Mouse (Mus musculus) forebrain, embryonic 11.5 days (tissue): Measurements from ENCODE around the gene Cnnm3. TPM values are rescaled to one million over a fixed set of nuclear protein-coding genes. Genes with fewer than 3 reads are reported as not detected.

ENCODE experiments used
- ATAC-seq: fragments of 200-750 bp; cut with Nextera tagmentation; replicated peaks from 2 replicates; pipeline ENCODE4 v1.8.0; 2017; ENCODE audit warnings: moderate TSS enrichment; ENCODE audit not compliant: low FRiP score
- DNase-seq: peaks from one replicate; pipeline ENCODE4 v3.0.0-alpha.2; 2017; ENCODE audit warnings: low spot score
- H3K27ac ChIP-seq: fragments of 300-500 bp; sonication (generic); 2 replicates; pipeline ENCODE4 v1.5.1; 2014; ENCODE audit warnings: low read depth, low read length
- H3K27me3 ChIP-seq: fragments of 300-500 bp; sonication (generic); 2 replicates; pipeline ENCODE4 v1.6.1; 2014; ENCODE audit warnings: mild to moderate bottlenecking, low read length, mixed read lengths; ENCODE audit not compliant: control insufficient read depth, insufficient read depth
- H3K36me3 ChIP-seq: fragments of 300-500 bp; sonication (generic); 2 replicates; pipeline ENCODE4 v1.6.1; 2014; ENCODE audit warnings: mild to moderate bottlenecking, low read length, moderate library complexity, mixed read lengths; ENCODE audit not compliant: control insufficient read depth, insufficient read depth
- H3K4me1 ChIP-seq: fragments of 300-500 bp; sonication (generic); replicated peaks from 2 replicates; pipeline ENCODE4 v1.6.1; 2014; ENCODE audit warnings: low read length, mixed read lengths; ENCODE audit not compliant: control insufficient read depth, insufficient read depth
- H3K4me2 ChIP-seq: fragments of 300-500 bp; sonication (generic); 2 replicates; pipeline ENCODE4 v1.6.1; 2014; ENCODE audit warnings: low read depth, mild to moderate bottlenecking, low read length, moderate library complexity, mixed read lengths; ENCODE audit not compliant: severe bottlenecking
- H3K4me3 ChIP-seq: fragments of 300-500 bp; sonication (generic); 2 replicates; pipeline ENCODE4 v1.5.1; 2014; ENCODE audit warnings: low read depth, low read length
- H3K9ac ChIP-seq: fragments of 300-500 bp; sonication (generic); 2 replicates; pipeline ENCODE4 v1.6.1; 2014; ENCODE audit warnings: low read length
- H3K9me3 ChIP-seq: fragments of 300-500 bp; sonication (generic); 2 replicates; pipeline ENCODE4 v1.6.1; 2016; ENCODE audit warnings: low read length, mixed read lengths; ENCODE audit not compliant: control insufficient read depth
- WGBS: fragments of 180-500 bp; shearing (Covaris S2); extraction: QIAGEN DNeasy Blood & Tissue Kit; methylation state at CpG from one replicate; pipeline ENCODE4 v1.1.7; 2014; 5-methylcytosine and 5-hydroxymethylcytosine counted together
- polyA plus RNA-seq: library from polyadenylated mRNA; unstranded; fragments of >200 nt; fragmentation: Nextera tagmentation; extraction: Ambion mirVana; gene quantifications from 2 replicates; pipeline ENCODE4 v1.2.1, GENCODE M21; 2014

Cnnm3 gene
- polyA plus RNA-seq, 1 experiment from 2014 or later, result 6.8 TPM

DNA sequence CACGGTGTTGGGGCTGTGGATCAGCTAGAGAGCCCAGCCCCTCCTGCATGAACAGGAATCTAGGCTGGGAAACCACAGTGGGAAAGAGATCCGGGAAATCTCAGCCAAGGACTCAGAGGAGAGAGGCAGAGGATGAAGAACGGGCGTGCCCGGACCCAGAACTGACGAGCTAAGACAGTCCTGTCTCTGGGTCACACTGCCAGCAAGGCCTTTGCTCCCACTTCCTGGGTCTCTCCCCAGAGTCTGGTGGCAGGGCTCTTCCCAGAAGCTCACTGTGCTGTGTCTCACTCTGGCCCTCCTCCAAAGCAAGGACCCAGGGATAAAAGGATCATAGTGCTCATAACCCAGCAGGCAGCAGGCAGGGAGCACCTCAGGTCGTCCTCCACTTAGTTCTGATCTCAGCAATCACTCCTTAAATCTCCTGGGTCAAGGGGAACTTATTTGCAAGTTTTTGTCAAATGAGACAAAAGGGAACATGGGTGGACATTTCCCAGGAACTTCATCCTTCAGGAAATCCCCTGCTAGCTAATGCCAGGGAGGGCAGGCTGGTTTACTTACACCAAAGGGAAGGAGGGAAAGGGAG, 58.1 kb downstream of the Cnnm3 start:
- DNase-seq (no peak), ATAC-seq (no peak)
- H3K4me1 ChIP-seq, result no peaks in the 10 kb centered on the region
- WGBS, result 55% methylated on average over 7 of the region's 7 CpGs
- no peak overlapping the region for H3K27ac ChIP-seq
- H3K27me3 ChIP-seq, result no peaks in the 10 kb centered on the region
- H3K9ac ChIP-seq, result no peak overlapping the region
- H3K4me3 ChIP-seq, result no peak overlapping the region
- H3K9me3 ChIP-seq, result no peaks in the 10 kb centered on the region
- no peaks in the 10 kb centered on the region for H3K36me3 ChIP-seq
- H3K4me2 ChIP-seq, result no peak overlapping the region

DNA sequence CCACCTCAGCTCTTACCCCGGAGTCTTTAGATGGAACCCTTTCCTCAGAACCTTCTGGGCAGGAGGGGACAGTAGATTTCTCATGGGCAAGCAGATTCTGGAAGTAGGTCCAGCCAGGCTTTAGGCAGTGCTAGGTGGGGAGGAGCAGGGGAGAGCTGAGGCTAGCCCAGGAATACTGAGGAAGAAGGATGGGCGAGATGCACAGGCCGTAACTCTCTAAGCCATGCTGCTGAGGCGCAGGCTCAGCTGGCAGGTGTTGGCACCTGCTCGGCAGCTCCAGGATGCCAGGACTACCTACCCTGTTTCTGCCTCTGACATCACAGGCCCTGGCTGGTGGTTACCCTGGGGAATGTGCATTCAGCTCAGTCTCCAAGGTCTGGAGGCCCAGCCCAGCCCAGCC, 58.7 kb downstream of the Cnnm3 start:
- H3K4me2 ChIP-seq, result no peak overlapping the region
- no peaks in the 10 kb centered on the region for H3K9me3 ChIP-seq
- no peak for DNase-seq
- H3K27me3 ChIP-seq, result no peaks in the 10 kb centered on the region
- H3K4me3 ChIP-seq, result no peak overlapping the region
- no peak for ATAC-seq
- H3K36me3 ChIP-seq, result no peaks in the 10 kb centered on the region
- 85% methylated on average over 5 of the region's 5 CpGs for WGBS
- H3K27ac ChIP-seq, result no peak overlapping the region
- H3K4me1 ChIP-seq, result no peaks in the 10 kb centered on the region
- no peak overlapping the region for H3K9ac ChIP-seq

DNA sequence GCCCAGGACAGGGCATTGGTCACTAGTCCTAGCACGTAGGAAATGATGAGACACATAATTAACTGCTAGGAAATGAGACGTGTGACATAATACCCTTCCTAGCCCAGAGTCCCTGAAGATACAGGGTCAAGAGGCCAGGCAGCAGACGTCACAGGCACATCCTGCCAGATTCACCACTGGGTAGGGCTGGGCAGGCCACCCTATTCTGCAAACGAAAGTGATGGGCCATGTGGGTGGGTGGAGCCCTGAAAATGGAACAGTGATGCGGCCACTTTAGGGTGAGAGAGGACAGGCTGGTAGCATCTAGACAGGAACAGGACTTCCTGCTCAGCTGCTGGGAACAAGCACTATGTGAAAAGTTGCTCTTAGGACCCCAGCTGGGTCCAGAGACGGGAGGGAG, 60.0 kb downstream of the Cnnm3 start:
- DNase-seq, result no peak

DNA sequence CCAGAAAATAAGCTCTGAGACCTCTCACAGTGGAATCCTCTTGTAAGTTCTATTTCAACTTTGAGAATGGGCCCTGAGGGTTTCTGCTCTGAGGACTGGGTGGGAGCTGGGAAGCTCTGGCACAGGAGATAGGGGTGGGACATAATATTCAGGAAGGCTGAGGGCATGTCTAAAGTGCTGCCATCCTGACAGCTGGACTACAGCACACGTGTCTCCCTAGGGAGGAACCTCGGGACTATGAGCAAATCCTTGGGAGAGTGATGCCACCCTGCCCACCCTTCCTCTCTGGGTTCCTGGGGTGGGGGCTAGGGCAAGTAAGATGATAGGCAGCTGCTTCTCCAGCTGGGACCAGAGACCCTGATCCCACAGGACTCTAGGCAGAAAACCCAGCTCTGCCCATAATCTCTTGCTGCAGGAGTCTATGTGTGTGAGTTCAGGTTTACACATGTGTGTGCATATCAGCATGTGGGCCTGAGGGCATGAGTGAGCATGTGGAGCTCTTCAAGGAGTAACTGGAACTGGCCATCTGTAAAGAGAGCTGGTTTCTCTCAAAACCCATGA, 60.6 kb downstream of the Cnnm3 start:
- DNase-seq (no peak), ATAC-seq (no peak)
- Histone ChIP-seq H3K27ac (no peak overlapping the region), H3K4me1 (no peaks in the 10 kb centered on the region), H3K4me3 (no peak overlapping the region), H3K9me3 (no peaks in the 10 kb centered on the region), H3K36me3 (no peaks in the 10 kb centered on the region), H3K4me2 (no peak overlapping the region), H3K9ac (no peak overlapping the region), H3K27me3 (no peaks in the 10 kb centered on the region)
- 68% methylated on average over 2 of the region's 2 CpGs for WGBS

More for the DNA sequence above, 60.0 kb downstream of the Cnnm3 start:
- Histone ChIP-seq H3K9ac (no peak overlapping the region), H3K4me3 (no peak overlapping the region), H3K36me3 (no peaks in the 10 kb centered on the region), H3K27ac (no peak overlapping the region), H3K4me1 (no peaks in the 10 kb centered on the region), H3K4me2 (no peak overlapping the region), H3K27me3 (no peaks in the 10 kb centered on the region), H3K9me3 (no peaks in the 10 kb centered on the region)
- ATAC-seq, result no peak
- 56% methylated on average over 6 of the region's 6 CpGs for WGBS

GRCm38 (mm10) chr1:36572709-36573108, 61.0 kb downstream of the Cnnm3 start:
- ATAC-seq (no peak), DNase-seq (no peak)
- Histone ChIP-seq H3K27ac (no peak overlapping the region), H3K36me3 (no peaks in the 10 kb centered on the region), H3K27me3 (no peaks in the 10 kb centered on the region), H3K4me2 (no peak overlapping the region), H3K9me3 (no peaks in the 10 kb centered on the region), H3K4me1 (no peaks in the 10 kb centered on the region), H3K9ac (no peak overlapping the region), H3K4me3 (no peak overlapping the region)
- 64% methylated on average over 1 of the region's 1 CpGs for WGBS

- ATAC-seq (no peak), DNase-seq (no peak)
- no peak overlapping the region for H3K4me3 ChIP-seq
- WGBS, result 89% methylated on average over 8 of the region's 8 CpGs
- H3K4me2 ChIP-seq, result no peak overlapping the region
- H3K27ac ChIP-seq, result no peak overlapping the region
- no peaks in the 10 kb centered on the region for H3K27me3 ChIP-seq
- H3K9ac ChIP-seq, result no peak overlapping the region
- no peaks in the 10 kb centered on the region for H3K9me3 ChIP-seq
- H3K36me3 ChIP-seq, result no peaks in the 10 kb centered on the region
- no peaks in the 10 kb centered on the region for H3K4me1 ChIP-seq
Measured at GRCm38 (mm10) chr1:36573524-36573923, 61.9 kb downstream of the Cnnm3 start.

GRCm38 (mm10) chr1:36574196-36574955, 62.7 kb downstream of the Cnnm3 start:
- no peak overlapping the region for H3K27ac ChIP-seq
- no peak overlapping the region for H3K4me2 ChIP-seq
- WGBS, result 78% methylated on average over 5 of the region's 5 CpGs
- no peak overlapping the region for H3K9ac ChIP-seq
- no peaks in the 10 kb centered on the region for H3K36me3 ChIP-seq
- DNase-seq (no peak), ATAC-seq (no peak)
- no peak overlapping the region for H3K4me3 ChIP-seq
- H3K9me3 ChIP-seq, result no peaks in the 10 kb centered on the region
- H3K4me1 ChIP-seq, result no peaks in the 10 kb centered on the region
- no peaks in the 10 kb centered on the region for H3K27me3 ChIP-seq

DNA sequence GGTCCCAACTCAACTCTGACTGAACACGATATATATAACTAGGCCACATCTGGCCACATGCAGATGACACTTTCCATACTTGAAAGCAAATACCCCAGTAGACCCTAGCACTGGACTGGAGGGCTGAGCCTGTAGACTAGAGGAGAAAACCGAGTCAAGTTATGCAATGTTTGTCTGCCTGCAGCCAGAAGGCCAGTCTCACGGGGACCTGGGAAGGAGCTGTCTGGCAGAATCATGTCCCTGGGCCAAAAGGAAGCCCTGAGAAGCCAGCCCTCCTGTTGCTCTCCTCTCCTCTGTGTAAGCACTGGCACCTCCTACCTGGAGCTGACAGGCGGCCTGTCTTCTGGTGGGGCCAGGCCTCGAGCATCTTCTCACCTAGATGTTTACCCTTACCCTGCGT, 63.7 kb downstream of the Cnnm3 start:
- no peak overlapping the region for H3K9ac ChIP-seq
- ATAC-seq, result no peak
- no peak for DNase-seq
- no peaks in the 10 kb centered on the region for H3K36me3 ChIP-seq
- H3K9me3 ChIP-seq, result no peaks in the 10 kb centered on the region
- H3K27me3 ChIP-seq, result 0 out of 2 replicates have a peak, but pooled peaks cover 2% of the 10 kb centered on the region
- peaks cover 7% of the 10 kb centered on the region for H3K4me1 ChIP-seq
- no peak overlapping the region for H3K4me2 ChIP-seq
- WGBS, result 61% methylated on average over 6 of the region's 6 CpGs
- H3K4me3 ChIP-seq, result no peak overlapping the region
- no peak overlapping the region for H3K27ac ChIP-seq
